25 mouse cellular contexts compared by ENCODE assay signal in the genomic region with DNA sequence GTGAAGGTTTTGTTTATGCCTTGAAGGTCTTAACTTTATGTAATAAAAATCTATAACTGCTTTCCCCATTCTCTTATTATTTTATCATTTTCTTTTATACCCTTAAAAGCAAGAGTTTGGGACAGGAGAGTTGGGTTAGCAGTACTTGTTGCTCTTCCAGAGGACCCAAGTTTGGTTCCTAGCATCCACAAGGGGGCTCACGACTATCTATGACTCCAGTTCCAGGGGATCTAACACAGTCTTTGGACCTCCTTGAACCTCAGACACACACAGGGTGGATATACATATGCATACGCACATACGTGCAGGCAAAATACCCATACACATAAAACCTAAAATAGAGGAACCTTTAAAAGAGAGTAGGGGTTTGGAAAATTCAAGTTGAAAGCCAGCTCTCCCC. TPM values are rescaled to one million over a fixed set of nuclear protein-coding genes. Genes with fewer than 3 reads are reported as not detected.
DNase-seq lines count a peak whose midpoint lies in the region; ATAC-seq and TF ChIP-seq lines count a peak whose summit lies in the region.
"Had no signal": no experiment of that assay in that cellular context is flagged by ENCODE, and none has a peak within 500 bp of the region (broad histone marks: within the 10 kb centered on the region; RNA-seq: fewer than 3 reads in every experiment).

No protein-coding gene starts in this region.

- no peaks in the 10 kb centered on the region for H3K27me3 ChIP-seq in intestine, postnatal 0 days (replicated peaks; ENCODE audit: control insufficient read depth, insufficient read depth, low read length)
- H3K27me3 ChIP-seq in intestine, embryonic 16.5 days (replicated peaks; ENCODE audit: control insufficient read depth, insufficient read depth, low read length) = no peaks in the 10 kb centered on the region
- no peaks in the 10 kb centered on the region for H3K27me3 ChIP-seq in lung, postnatal 0 days (replicated peaks; ENCODE audit: insufficient read depth, low read length)
- no peaks in the 10 kb centered on the region for H3K27me3 ChIP-seq in CH12.LX (replicated peaks)
- H3K27me3 ChIP-seq: forebrain, embryonic 13.5 days; heart, embryonic 13.5 days; intestine, embryonic 15.5 days; neural tube, embryonic 13.5 days had no signal

- H3K9ac ChIP-seq in intestine, postnatal 0 days (ENCODE audit: low read depth, low read length) = no peak overlapping the region
- H3K9ac ChIP-seq in intestine, embryonic 16.5 days (ENCODE audit: low read depth, low read length) = no peak overlapping the region
- H3K9ac ChIP-seq in lung, postnatal 0 days (replicated peaks; ENCODE audit: low read depth) = no peak overlapping the region
- no peak overlapping the region for H3K9ac ChIP-seq in CH12.LX (ENCODE audit: insufficient read depth, low read depth)
- H3K9ac ChIP-seq: forebrain, embryonic 13.5 days; heart, embryonic 13.5 days; hindbrain, embryonic 14.5 days; intestine, embryonic 15.5 days; limb, embryonic 13.5 days; neural tube, embryonic 13.5 days had no signal

- dilution Hi-C loops in CH12.LX (cut with MboI; ENCODE audit: extremely low pct_ligation_motif_present, extremely low pct_unique_long_range_greater_than_20kb, low sequenced_read_pairs) = no loop called here

- H3K9me3 ChIP-seq in intestine, postnatal 0 days (ENCODE audit: control insufficient read depth) = no peaks in the 10 kb centered on the region
- no peaks in the 10 kb centered on the region for H3K9me3 ChIP-seq in intestine, embryonic 16.5 days (ENCODE audit: control insufficient read depth, low read length)
- H3K9me3 ChIP-seq in lung, postnatal 0 days (ENCODE audit: low read length) = no peaks in the 10 kb centered on the region
- peaks cover 17% of the 10 kb centered on the region for H3K9me3 ChIP-seq in CH12.LX (replicated peaks; ENCODE audit: low read length)
- H3K9me3 ChIP-seq: forebrain, embryonic 13.5 days; heart, embryonic 13.5 days; intestine, embryonic 15.5 days; limb, embryonic 13.5 days; neural tube, embryonic 13.5 days had no signal

- WGBS in intestine, postnatal 0 days = 73% methylated on average over 3 of the region's 3 CpGs
- WGBS in intestine, embryonic 16.5 days = 68% methylated on average over 3 of the region's 3 CpGs
- 68% methylated on average over 3 of the region's 3 CpGs for WGBS in lung, postnatal 0 days

- peaks cover 70% of the 10 kb centered on the region for H3K79me2 ChIP-seq in CH12.LX (replicated peaks; ENCODE audit: control insufficient read depth, extremely low read depth, insufficient read depth, poor library complexity, severe bottlenecking)

- in situ Hi-C loops in CH12.LX (cut with MboI; ENCODE audit: low pct_ligation_motif_present, low pct_unique_long_range_greater_than_20kb, low sequenced_read_pairs) = no loop called here

- peak; percentile 36 for TF ChIP-seq RAD21 in CH12.LX (IDR thresholded peaks at IDR 0.05; ENCODE audit: low read depth, low read length)

- peak; percentile 39 for TF ChIP-seq CTCF in intestine, postnatal 0 days (IDR thresholded peaks at IDR 0.05; ENCODE audit: low read depth)
- peak; percentile 32 for TF ChIP-seq CTCF in lung, postnatal 0 days (IDR thresholded peaks at IDR 0.05)
- TF ChIP-seq CTCF in CH12.LX (conservative IDR thresholded peaks at IDR 0.05 in 1 of 2, IDR thresholded peaks at IDR 0.05 in 1 of 2; ENCODE audit: low read depth in 2 of 2, low read length in 2 of 2) = peak in 1 of 2 experiments; percentile 59; a peak in 3 of 4 replicates
- TF ChIP-seq CTCF in brain, embryonic 14.5 days (IDR thresholded peaks at IDR 0.05; ENCODE audit: borderline replicate concordance, extremely low read depth, insufficient read depth, insufficient read length) = peak; percentile 8; the same call in 1 of the 2 replicates

- no peak for TF ChIP-seq EP300 in lung, postnatal 0 days (IDR thresholded peaks at IDR 0.05)
- TF ChIP-seq EP300 in CH12.LX (IDR thresholded peaks at IDR 0.05; ENCODE audit: low read length) = no peak

- H3K4me2 ChIP-seq in intestine, postnatal 0 days (replicated peaks; ENCODE audit: low read depth) = no peak overlapping the region
- no peak overlapping the region for H3K4me2 ChIP-seq in intestine, embryonic 16.5 days (ENCODE audit: low read depth, low read length)
- no peak overlapping the region for H3K4me2 ChIP-seq in lung, postnatal 0 days (replicated peaks; ENCODE audit: low read depth, low read length)
- no peak overlapping the region for H3K4me2 ChIP-seq in CH12.LX (ENCODE audit: insufficient read depth, low read depth, poor library complexity, severe bottlenecking)
- H3K4me2 ChIP-seq: forebrain, embryonic 13.5 days; heart, embryonic 13.5 days; hindbrain, embryonic 14.5 days; intestine, embryonic 15.5 days; limb, embryonic 13.5 days; liver, embryonic 11.5 days; midbrain, embryonic 11.5 days; neural tube, embryonic 13.5 days had no signal

- no peak overlapping the region for H3K27ac ChIP-seq in intestine, postnatal 0 days (ENCODE audit: low read depth, low read length)
- no peak overlapping the region for H3K27ac ChIP-seq in intestine, embryonic 16.5 days (ENCODE audit: low read length)
- H3K27ac ChIP-seq in lung, postnatal 0 days (ENCODE audit: low read length) = no peak overlapping the region
- H3K27ac ChIP-seq in CH12.LX (ENCODE audit: insufficient read depth, low read depth) = no peak overlapping the region
- H3K27ac ChIP-seq: forebrain, embryonic 13.5 days; gastrocnemius, adult 2 months; heart, embryonic 13.5 days; hindbrain, embryonic 14.5 days; intestine, embryonic 15.5 days; limb, embryonic 13.5 days; neural tube, embryonic 13.5 days had no signal

- TF ChIP-seq POLR2A in CH12.LX (IDR thresholded peaks at IDR 0.05; ENCODE audit: low read depth, low read length) = no peak
- no peak for TF ChIP-seq POLR2A in brain, embryonic 14.5 days (IDR thresholded peaks at IDR 0.05; ENCODE audit: borderline replicate concordance, extremely low read depth, insufficient read depth, insufficient read length, poor library complexity, severe bottlenecking)

- no peak for ATAC-seq in intestine, postnatal 0 days
- ATAC-seq in intestine, embryonic 16.5 days = no peak
- ATAC-seq in lung, postnatal 0 days = no peak
- ATAC-seq: forebrain, embryonic 13.5 days; intestine, embryonic 15.5 days had no signal

- no peak overlapping the region for H3K4me3 ChIP-seq in intestine, postnatal 0 days (ENCODE audit: low read depth, low read length)
- no peak overlapping the region for H3K4me3 ChIP-seq in intestine, embryonic 16.5 days (ENCODE audit: low read length)
- H3K4me3 ChIP-seq in lung, postnatal 0 days (ENCODE audit: low read depth, low read length) = no peak overlapping the region
- H3K4me3 ChIP-seq in CH12.LX (replicated peaks in 1 of 3; ENCODE audit: low read depth in 2 of 3, low read length in 2 of 3, poor library complexity in 1 of 3) = no peak overlapping the region
- H3K4me3 ChIP-seq: forebrain, embryonic 13.5 days; gastrocnemius, adult 2 months; heart, embryonic 13.5 days; intestine, embryonic 15.5 days; limb, embryonic 13.5 days; neural tube, embryonic 13.5 days had no signal

- H3K36me3 ChIP-seq in intestine, postnatal 0 days (ENCODE audit: control insufficient read depth, insufficient read depth) = no peaks in the 10 kb centered on the region
- H3K36me3 ChIP-seq in intestine, embryonic 16.5 days (ENCODE audit: control insufficient read depth, insufficient read depth, low read length) = no peaks in the 10 kb centered on the region
- H3K36me3 ChIP-seq in lung, postnatal 0 days (ENCODE audit: insufficient read depth, low read length) = no peaks in the 10 kb centered on the region
- peaks cover 53 to 92% of the 10 kb centered on the region in 2 experiments for H3K36me3 ChIP-seq in CH12.LX (replicated peaks in 1 of 2; ENCODE audit: control insufficient read depth in 1 of 2, insufficient read depth in 1 of 2, low read length in 1 of 2)
- H3K36me3 ChIP-seq: heart, embryonic 13.5 days; intestine, embryonic 15.5 days; limb, embryonic 13.5 days; neural tube, embryonic 13.5 days had no signal

- no peak for DNase-seq in lung, postnatal 0 days (ENCODE audit: low spot score)
- no peak for DNase-seq in lung, postnatal 4 days
- no peak for DNase-seq in CH12.LX (ENCODE audit: extremely low read depth)
- DNase-seq in brain, embryonic 14.5 days (ENCODE audit: low read depth) = no peak
- no peak for DNase-seq in right cerebral cortex, adult 18-20 months
- DNase-seq: adrenal gland, postnatal 25 days; cerebellum, adult 18-20 months; cerebellum, postnatal 14 days; gastrocnemius, adult 2 months; gastrocnemius, postnatal 36 days; heart, adult 18-20 months; heart, postnatal 10 days; kidney, postnatal 25 days; lung, adult 18-20 months; thymus, postnatal 4 days had no signal

- no peaks in the 10 kb centered on the region for H3K4me1 ChIP-seq in intestine, postnatal 0 days (replicated peaks; ENCODE audit: control insufficient read depth, insufficient read depth, low read length)
- H3K4me1 ChIP-seq in intestine, embryonic 16.5 days (ENCODE audit: control insufficient read depth, insufficient read depth, low read length) = no peaks in the 10 kb centered on the region
- H3K4me1 ChIP-seq in lung, postnatal 0 days (ENCODE audit: insufficient read depth, low read depth, low read length) = peaks cover 4% of the 10 kb centered on the region; the same call in 1 of the 2 replicates
- H3K4me1 ChIP-seq in CH12.LX (ENCODE audit: control insufficient read depth in 1 of 2, insufficient read depth in 2 of 2) = peaks cover 41 to 94% of the 10 kb centered on the region in 2 experiments
- H3K4me1 ChIP-seq: forebrain, embryonic 13.5 days; heart, embryonic 13.5 days; intestine, embryonic 15.5 days; limb, embryonic 13.5 days; neural tube, embryonic 13.5 days had no signal

TF ChIP-seq in CH12.LX, 34 proteins besides CTCF, POLR2A, EP300 and RAD21:
- TF ChIP-seq SMC3 (IDR thresholded peaks at IDR 0.05; ENCODE audit: low read depth, low read length) (peak; percentile 66), USF1 (IDR thresholded peaks at IDR 0.05; ENCODE audit: low read depth, low read length) (no peak)

RNA-seq across cellular contexts. Expression of gene Ppp1r16b, which starts 39.5 kb away (rescaled TPM):
- 3.3 and 3.4 TPM in 2 replicates for polyA plus RNA-seq in intestine, postnatal 0 days (2015; fragmentation: Nextera tagmentation; extraction: Ambion mirVana)
- 3.5 and 4.0 TPM in 2 replicates for polyA plus RNA-seq in intestine, embryonic 16.5 days (2015; fragmentation: Nextera tagmentation; extraction: Ambion mirVana)
- 30.6 and 48.6 TPM in 2 replicates for polyA plus RNA-seq in lung, postnatal 0 days (2015; fragmentation: Nextera tagmentation; extraction: Ambion mirVana)
- total RNA-seq in CH12.LX (2012; rRNA removed) (49.3 and 52.0 TPM in 2 replicates), CH12.LX (2014; rRNA removed) (28.9 and 37.7 TPM in 2 replicates)
- polyA plus RNA-seq in CH12.LX (2012; ENCODE audit: insufficient read length, low read depth) = 49.4 and 55.7 TPM in 2 replicates
- polyA plus RNA-seq in brain, embryonic 14.5 days (2012; rRNA removed) = 3.2 and 6.4 TPM in 2 replicates
